Mouse (Mus musculus) layer of hippocampus, adult 2 months (tissue): Measurements from ENCODE around the gene Itgam. TPM values are rescaled to one million over a fixed set of nuclear protein-coding genes. Genes with fewer than 3 reads are reported as not detected.
"Not testable (repeated sequence)": the region's sequence is repeated elsewhere in the genome, so short reads cannot be mapped to it uniquely, and the experiment has no call there.

Experiments
- DNase-seq, 2 experiments: peaks; one replicate each; pipeline ENCODE4 v3.0.0; 2022; ENCODE audit warnings: low spot score in 2 of 2
- H3K27ac ChIP-seq: fragments of 200-600 bp; 2 replicates; pipeline ENCODE4 v1.8.1; 2022
- H3K4me3 ChIP-seq: fragments of 200-600 bp; 2 replicates; pipeline ENCODE4 v1.8.1; 2022; ENCODE audit warnings: mild to moderate bottlenecking
- CTCF ChIP-seq: fragments of 200-600 bp; conservative IDR thresholded peaks from 2 replicates; pipeline ENCODE4 v1.8.1; 2022; ENCODE audit warnings: antibody characterized with exemption, mild to moderate bottlenecking, moderate library complexity
- total RNA-seq, 2 experiments: library from RNA; stranded (reverse); gene quantifications; 2 replicates each; pipeline ENCODE4 v1.2.3; 2021

Itgam gene
- total RNA-seq, 2 experiments from 2014 or later = 10.1 to 10.6 TPM

GRCm38 (mm10) chr7:128116396-128116795 is 54.0 kb downstream of the Itgam start:
- TF ChIP-seq CTCF = no peak
- no peak for DNase-seq
- Histone ChIP-seq H3K4me3 (no peak overlapping the region), H3K27ac (no peak overlapping the region)

GRCm38 (mm10) chr7:128119726-128120490 is 57.5 kb downstream of the Itgam start:
- DNase-seq = no peak
- Histone ChIP-seq H3K27ac (no peak overlapping the region), H3K4me3 (no peak overlapping the region)
- no peak for TF ChIP-seq CTCF

- DNase-seq = no peak
- Histone ChIP-seq H3K27ac (no peak within 1 kb of the TSS), H3K4me3 (no peak within 1 kb of the TSS)
- TF ChIP-seq CTCF = no peak
Observed at GRCm38 (mm10) chr7:128128741-128129720, 66.6 kb downstream of the Itgam start, which contains the start of gene Itgax. TSS of gene Itgax (plus strand) at chr7:128129547.

GRCm38 (mm10) chr7:128132148-128132547 is 69.7 kb downstream of the Itgam start:
- no peak overlapping the region for H3K4me3 ChIP-seq
- no peak for TF ChIP-seq CTCF
- DNase-seq = no peak
- no peak overlapping the region for H3K27ac ChIP-seq

GRCm38 (mm10) chr7:128133596-128133995 is 71.2 kb downstream of the Itgam start:
- Histone ChIP-seq H3K4me3 (no peak overlapping the region), H3K27ac (no peak overlapping the region)
- no peak for DNase-seq
- no peak for TF ChIP-seq CTCF

- TF ChIP-seq CTCF = no peak
- no peak for DNase-seq
- no peak overlapping the region for H3K27ac ChIP-seq
- no peak overlapping the region for H3K4me3 ChIP-seq
Observed at GRCm38 (mm10) chr7:128136927-128137326, 74.5 kb downstream of the Itgam start.

GRCm38 (mm10) chr7:128139611-128140010 is 77.2 kb downstream of the Itgam start:
- no peak overlapping the region for H3K27ac ChIP-seq
- no peak for DNase-seq
- no peak overlapping the region for H3K4me3 ChIP-seq
- no peak for TF ChIP-seq CTCF

GRCm38 (mm10) chr7:128150970-128151369 is 88.5 kb downstream of the Itgam start:
- H3K27ac ChIP-seq = no peak overlapping the region
- no peak for DNase-seq
- no peak overlapping the region for H3K4me3 ChIP-seq
- no peak for TF ChIP-seq CTCF

- H3K27ac ChIP-seq = no peak within 1 kb of the TSS
Observed at GRCm38 (mm10) chr7:128154076-128154475, 91.6 kb downstream of the Itgam start, which contains the start of gene Itgad. TSS of gene Itgad (plus strand) at chr7:128154376.

GRCm38 (mm10) chr7:128154924-128155323 is 92.5 kb downstream of the Itgam start:
- no peak for DNase-seq
- Histone ChIP-seq H3K4me3 (no peak overlapping the region), H3K27ac (no peak overlapping the region)
- TF ChIP-seq CTCF = no peak

More at GRCm38 (mm10) chr7:128154076-128154475, 91.6 kb downstream of the Itgam start, which contains the start of gene Itgad:
- TF ChIP-seq CTCF = no peak
- no peak within 1 kb of the TSS for H3K4me3 ChIP-seq
- no peak for DNase-seq

GRCm38 (mm10) chr7:128158688-128159354 is 96.4 kb downstream of the Itgam start:
- not testable (repeated sequence) for H3K4me3 ChIP-seq, DNase-seq, H3K27ac ChIP-seq

- Histone ChIP-seq H3K4me3 (no peak overlapping the region), H3K27ac (no peak overlapping the region)
- no peak for DNase-seq
- no peak for TF ChIP-seq CTCF
Observed at GRCm38 (mm10) chr7:128164001-128164400, 101.6 kb downstream of the Itgam start.
